Mouse (Mus musculus) E14TG2a.4 (cell line): ENCODE results near the gene Exosc3.

ENCODE experiments used
- CTCF ChIP-seq: conservative IDR thresholded peaks from 2 replicates; pipeline ENCODE4 v1.5.1; 2014; ENCODE audit warnings: low read length
- NANOG ChIP-seq: IDR thresholded peaks from 2 replicates; pipeline ENCODE4 v1.6.1; 2014; ENCODE audit warnings: borderline replicate concordance, low read length, mixed read lengths
- POU5F1 ChIP-seq: IDR thresholded peaks from 2 replicates; pipeline ENCODE4 v1.6.1; 2014; ENCODE audit warnings: low read length, borderline replicate concordance

DNA sequence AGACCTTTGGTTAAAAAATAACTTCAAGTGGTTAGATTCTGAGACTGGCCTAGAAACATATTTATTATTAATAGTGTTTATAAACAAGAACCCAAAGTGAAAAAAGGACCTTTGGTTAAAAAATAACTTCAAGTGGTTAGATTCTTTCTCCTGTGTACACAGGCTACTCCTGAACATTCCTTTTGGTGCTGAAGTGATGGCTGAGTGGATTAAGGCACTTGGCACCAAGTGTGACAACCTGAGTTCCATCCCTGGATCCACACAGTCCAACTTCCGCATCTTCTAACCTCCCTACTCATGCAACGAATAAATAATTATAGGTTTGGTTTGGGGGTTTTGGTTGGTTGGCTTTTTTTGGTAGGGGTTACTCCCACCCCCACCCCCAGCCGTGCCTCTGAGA is 28.7 kb upstream of the Exosc3 start:
- TF ChIP-seq CTCF (no peak), NANOG (no peak), POU5F1 (no peak)
